Mouse (Mus musculus) hematopoietic stem cell, adult 5-6 weeks (primary cell): ENCODE results near the gene Cabin1. TPM values are rescaled to one million over a fixed set of nuclear protein-coding genes. Genes with fewer than 3 reads are reported as not detected.

Source experiments
- ATAC-seq, 2 experiments: fragments of 125-278 bp in 1 of 2; replicated peaks in 1 of 2; 2 replicates each; pipeline ENCODE4 v1.8.0; 2016 to 2017; ENCODE audit warnings: inconsistent platforms in 2 of 2, mild to moderate bottlenecking in 2 of 2, moderate number of reproducible peaks in 2 of 2, low read depth in 1 of 2, moderate TSS enrichment in 1 of 2; ENCODE audit not compliant: low FRiP score in 2 of 2, poor library complexity in 2 of 2, severe bottlenecking in 2 of 2, insufficient read depth in 1 of 2, low TSS enrichment in 1 of 2
- total RNA-seq: library from RNA; stranded (forward); fragments of 172-1452, 232-1000 nt; gene quantifications from 2 replicates; pipeline ENCODE4 v1.2.3, GENCODE M21; 2017

Cabin1 gene
- total RNA-seq, 1 experiment from 2014 or later: 27.9 TPM

DNA sequence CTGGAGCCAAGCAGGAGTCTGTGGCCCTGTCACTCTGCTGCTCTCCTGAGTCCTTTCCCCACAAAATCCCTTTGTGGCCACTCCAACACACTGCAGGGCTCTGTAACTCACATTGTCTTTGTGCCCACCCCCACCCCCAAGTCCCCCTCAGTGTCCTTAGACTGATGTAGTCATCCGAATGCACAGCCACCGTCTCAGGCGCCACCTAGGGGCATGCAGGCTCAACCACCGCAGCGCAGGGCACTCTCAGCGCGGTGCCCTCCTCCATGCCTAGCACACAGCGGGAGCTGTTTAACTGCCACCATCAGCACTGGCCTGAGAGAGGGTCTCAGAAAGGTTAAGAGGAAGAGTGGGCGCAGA, 55.5 kb downstream of the Cabin1 start:
- ATAC-seq: peak in 1 of 2 experiments; percentile 37; a peak in 1 of 4 replicates

DNA sequence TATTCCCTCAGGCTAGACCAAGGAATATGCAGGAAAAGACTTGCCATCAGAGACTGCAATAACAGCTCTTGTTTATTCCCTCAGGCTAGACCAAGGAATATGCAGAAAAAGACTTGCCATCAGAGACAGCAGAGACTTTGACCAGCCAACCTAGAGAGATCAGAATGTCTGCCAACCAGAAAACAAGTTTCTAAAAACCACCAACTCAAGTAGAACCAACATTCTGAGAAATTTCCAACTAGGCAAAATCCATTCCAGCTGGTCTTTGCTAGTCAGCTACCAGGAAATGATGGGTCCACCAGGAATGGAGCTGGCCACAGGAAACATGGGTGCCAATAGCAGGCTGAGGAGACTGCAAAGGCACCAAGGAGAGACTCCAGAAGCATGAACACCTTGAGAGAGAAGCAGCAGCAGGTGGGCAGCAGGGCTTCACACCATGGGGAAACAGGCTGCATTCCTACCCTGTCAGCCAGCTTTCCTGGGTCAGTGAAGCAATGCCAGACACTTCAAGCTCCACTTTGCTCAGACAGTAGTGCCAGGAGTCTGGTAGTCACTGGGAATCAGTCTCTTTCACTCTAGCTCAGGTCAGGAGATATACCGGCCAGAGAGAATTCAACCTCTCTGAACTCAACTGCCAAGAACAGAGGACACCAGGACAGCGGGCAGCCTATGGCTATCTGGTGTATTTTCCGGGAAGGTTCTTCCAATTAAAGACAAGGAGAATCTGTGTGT, 56.1 kb downstream of the Cabin1 start:
- ATAC-seq: no peak

DNA sequence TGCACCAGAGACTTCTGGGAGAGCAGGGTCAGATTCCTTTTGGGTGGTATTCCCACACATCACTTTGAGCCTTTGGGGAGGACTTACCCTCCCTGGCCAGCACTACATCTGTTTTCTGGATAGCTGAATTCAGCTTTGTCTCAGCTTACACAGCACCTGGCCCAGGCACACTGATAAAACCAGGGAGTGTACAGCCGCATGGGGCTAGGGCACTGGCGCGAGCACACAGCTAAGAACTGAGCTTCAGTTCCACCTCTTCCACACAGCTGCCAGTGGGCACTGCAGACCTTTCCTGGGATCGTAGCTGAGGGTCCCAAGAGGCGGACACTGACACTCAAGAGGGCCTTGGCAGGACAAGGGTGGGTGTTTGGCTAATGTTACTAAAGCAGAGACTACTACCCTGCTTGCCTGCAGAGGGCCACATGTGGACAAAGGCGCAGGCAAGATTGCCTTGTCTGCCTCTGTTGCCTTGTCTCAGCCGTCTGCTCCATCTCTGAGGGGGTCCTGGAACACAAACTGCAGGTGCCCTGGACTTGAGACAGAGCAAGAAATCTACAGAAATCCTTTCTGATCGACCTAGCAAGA, 57.4 kb downstream of the Cabin1 start:
- ATAC-seq: no peak

DNA sequence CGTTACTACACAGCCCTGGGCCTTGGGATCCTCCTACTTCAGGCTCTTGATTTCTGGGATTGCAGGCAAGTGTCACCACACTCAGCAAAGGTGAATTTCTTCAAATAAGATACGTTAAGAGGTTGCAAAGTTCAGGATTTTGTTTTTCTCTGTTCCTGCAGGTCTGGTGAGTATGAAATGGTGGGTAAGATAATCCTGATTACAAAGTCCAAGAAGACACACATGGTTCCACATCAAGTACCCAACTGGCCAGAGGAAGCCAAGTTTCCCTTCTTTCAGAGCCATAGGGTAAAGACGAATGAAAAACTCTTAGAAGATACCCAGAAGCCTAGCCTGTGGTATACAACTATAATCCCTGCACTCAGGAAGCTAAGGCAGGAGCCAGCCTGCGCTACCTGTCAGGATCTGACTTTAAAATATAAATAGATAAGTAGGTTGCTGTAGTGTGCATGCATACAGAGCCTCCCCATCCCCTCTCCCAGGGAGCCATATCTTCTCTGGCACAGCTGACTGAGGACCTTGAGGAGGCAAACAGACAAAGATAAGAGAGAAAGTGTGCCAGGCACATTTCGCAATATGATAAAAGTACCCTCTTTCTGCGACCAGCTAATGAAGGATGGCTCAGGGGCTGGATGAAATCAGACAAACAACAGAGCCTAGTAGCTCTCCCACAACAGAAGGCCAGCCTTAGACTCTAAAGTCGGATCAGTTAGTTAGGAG, 58.3 kb downstream of the Cabin1 start:
- peak in 1 of 2 experiments; percentile 36; a peak in 1 of 4 replicates for ATAC-seq

DNA sequence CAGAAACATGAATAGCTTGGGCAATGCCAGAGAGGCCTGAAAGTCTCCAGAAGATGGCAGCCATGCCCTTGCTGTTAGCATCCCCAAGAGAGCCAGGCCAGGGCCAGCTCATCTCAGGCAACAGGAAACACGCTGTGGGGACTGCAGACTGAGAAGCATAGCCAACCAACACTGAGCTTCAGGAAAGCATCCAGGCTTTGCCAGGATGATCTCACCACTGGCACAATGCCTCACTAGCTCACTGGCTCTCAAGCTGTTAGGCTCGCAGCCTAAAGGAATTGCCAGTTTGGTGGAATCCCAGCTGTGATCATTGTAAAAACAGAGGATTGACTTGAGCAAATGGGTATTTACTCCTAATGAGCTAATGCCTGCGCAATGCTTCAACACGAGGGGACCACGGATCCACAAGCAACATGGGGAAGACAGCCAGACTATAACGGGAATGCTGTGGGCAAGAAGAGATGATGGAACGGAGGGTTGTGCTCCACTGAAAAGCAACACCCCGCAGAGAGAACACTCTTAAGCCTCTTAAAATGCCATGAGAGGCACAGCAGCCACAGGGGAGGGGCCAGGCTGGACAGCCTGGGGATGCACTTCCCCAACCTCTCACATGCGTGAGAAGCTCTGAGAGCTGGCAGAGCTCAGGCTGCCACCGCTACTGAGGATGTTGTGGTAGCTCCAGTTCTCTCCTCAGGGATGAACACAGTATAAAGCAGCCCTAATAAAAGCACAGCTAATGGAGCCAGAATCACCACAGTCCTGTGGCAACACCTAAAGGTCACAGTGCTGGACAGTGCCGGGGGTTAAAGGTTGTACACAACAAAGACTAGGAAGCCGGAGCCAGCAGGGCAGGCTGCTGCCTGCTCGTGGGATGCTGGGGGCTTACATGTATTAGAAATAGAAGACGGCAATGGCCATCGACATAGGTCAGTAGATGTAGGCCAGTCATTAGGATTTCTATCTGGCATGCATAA, 59.6 kb downstream of the Cabin1 start:
- ATAC-seq: no peak

DNA sequence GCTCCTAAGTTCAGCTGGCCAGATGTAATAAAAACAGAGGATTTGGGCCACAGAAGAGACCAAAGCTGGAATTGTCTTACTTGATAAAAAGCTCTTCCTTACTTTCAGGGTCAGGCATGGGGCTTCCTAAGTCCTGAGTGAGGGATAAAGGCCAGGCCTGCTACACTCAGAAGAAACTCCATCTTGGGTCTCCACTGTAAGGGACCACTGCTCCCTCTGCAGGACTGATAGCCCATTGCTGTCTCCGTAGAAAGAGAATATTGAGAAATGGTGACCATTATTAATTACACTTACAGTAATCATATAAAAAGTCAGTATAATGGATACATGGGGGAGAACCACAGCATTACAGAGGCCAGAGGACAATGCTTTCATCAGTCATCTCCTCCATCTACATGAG, 60.6 kb downstream of the Cabin1 start:
- ATAC-seq: peak; percentile 54 to 67; a peak in 2 of 4 replicates

DNA sequence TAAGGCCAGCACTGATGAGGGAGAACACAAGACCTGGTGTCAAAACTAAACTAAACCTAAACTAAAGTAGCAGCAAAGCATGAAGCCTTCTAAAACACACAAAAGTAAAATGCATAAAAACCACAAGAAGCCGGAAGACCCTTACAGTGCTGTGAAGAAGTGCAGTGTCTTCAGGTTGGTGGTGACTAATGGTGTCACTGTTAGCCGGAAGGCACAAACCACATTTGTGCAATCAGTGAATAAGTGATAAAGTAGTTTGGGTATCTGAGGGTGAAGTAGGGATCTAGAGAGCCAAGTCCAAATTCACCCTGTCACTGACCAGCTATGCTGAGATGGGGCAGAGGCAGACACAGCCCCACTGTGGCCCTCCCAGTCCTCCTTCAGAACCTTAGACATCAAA, 61.6 kb downstream of the Cabin1 start:
- ATAC-seq: no peak

DNA sequence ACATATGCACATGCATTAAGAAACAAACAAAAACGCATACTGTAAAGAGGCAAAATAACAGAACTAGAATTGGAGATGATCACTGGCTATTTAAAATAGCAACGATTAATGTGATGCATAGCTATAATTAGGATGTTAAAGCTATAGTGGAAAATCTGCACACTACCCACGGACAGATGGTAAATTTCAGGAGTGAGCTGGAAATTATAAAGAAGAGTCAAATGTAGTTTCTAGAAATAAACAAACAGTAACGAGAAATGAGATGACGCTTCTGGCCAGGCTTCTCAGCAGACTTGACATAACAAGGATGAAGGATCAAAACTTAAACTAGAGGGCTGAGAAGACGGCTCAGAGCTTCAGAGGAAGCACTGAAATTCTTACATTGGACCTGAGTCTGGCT, 62.9 kb downstream of the Cabin1 start:
- no peak for ATAC-seq

DNA sequence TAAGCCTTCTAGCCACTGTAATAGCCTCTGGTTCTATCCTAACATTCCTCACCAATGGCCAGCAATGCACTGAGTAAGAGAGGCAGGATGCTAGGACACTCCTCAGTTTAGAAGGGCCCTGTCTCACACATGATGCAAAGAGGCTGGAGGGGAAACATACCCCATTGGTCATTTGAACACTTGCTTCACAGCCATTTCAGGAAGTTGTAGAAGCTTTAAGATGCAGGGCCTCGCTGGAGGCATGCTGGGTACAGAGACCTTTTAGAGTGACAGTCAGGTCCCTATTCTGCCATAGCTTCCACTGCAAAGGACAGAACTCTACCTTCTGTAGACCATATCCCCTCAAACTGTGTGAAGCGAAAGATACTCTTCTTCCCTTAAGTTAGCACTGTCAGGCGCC, 66.4 kb downstream of the Cabin1 start:
- ATAC-seq: peak in 1 of 2 experiments; percentile 19; a peak in 1 of 4 replicates

DNA sequence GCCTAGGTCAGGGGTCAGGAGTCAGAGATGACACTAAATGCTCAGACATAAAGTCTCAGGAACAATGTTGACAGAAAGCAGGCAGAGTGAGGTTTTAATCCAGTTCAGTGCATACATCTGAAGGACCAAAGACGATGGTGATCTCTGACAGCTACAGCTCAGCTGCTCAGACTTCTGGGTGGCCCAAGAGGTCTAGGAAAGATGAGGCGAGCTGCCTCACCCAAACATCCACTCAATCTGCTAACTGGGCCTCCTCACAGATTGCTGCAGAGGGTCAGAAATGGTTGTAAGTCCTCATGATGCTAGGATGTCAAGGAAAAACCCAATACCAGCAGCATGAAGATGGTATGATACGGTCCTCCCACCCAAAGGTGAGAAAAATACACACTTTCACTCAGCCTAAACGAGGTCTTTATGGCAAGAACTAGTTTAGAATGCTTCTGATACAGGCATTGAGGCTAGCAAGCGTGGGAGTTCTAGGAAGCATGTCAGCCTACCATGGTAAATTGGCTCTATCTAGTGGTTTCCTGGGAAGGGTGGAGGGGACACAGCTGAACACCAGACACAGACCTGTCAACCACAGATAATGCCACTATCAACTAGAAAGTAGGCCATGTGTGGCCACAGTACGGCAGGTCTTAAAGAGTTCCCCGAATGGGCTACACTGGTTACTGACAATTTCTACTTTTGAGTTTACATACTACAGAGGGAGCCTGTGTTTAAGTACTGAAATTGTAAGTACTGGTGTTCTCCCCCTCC, 67.4 kb downstream of the Cabin1 start:
- ATAC-seq: no peak; a peak in 1 of 4 replicates

DNA sequence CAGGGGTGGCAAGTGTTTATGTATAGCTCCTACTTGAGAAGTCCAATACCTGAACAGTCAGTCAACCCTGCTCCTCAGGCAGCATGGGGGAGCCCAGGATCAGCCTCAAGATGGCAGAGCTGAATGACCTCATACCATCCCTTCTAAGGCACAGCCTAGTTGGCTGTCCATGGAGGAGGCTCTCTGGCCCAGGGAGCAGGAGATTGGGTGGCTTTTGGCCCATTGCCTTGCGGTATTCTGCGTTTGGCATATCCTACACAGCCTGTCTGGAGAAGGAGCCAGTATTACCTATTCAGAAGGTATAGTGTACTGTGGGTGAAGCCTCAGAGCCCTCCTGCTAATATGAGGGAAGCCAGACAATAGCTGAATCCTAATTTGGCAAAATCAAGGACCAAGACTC, 68.6 kb downstream of the Cabin1 start:
- no peak for ATAC-seq

DNA sequence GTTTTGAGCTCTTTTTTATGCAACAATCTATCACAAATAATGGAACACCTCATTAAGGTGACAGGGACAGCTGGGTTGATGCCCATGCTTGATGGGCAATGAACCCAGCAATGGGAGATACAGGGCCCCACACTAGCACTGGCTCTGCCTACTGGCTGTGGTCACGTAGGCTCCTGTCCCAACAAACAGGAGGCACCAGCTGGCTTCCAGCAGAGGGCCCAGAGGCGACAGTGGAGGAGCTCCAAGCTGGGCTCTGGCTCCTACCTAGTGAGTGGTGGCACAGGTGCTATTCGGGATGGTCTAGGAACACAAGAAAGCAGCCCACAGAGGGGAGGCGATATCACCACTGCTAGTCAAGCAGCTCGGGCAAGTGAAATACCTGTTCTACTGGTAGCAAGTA, 69.1 kb downstream of the Cabin1 start:
- ATAC-seq: no peak

DNA sequence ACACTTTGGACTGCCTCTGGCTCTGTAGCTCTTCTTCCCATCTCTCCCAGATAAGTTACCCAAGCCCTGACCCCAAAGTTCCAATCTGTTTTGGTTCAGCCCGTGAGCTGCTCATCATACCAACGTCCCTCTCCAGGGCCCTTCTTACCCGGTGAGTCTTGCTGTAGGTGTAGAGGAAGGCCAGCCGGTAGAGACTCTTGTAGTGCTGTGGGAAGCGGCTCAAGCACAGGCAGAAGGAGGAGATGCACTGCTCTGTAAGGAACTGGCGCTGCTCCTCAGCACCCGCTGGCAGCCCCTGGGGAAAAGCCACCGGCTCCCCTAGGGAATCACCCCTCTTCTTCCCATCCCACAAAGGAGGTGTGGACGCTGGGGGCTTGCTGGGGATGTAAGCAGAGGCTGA, 69.6 kb downstream of the Cabin1 start:
- no peak for ATAC-seq

DNA sequence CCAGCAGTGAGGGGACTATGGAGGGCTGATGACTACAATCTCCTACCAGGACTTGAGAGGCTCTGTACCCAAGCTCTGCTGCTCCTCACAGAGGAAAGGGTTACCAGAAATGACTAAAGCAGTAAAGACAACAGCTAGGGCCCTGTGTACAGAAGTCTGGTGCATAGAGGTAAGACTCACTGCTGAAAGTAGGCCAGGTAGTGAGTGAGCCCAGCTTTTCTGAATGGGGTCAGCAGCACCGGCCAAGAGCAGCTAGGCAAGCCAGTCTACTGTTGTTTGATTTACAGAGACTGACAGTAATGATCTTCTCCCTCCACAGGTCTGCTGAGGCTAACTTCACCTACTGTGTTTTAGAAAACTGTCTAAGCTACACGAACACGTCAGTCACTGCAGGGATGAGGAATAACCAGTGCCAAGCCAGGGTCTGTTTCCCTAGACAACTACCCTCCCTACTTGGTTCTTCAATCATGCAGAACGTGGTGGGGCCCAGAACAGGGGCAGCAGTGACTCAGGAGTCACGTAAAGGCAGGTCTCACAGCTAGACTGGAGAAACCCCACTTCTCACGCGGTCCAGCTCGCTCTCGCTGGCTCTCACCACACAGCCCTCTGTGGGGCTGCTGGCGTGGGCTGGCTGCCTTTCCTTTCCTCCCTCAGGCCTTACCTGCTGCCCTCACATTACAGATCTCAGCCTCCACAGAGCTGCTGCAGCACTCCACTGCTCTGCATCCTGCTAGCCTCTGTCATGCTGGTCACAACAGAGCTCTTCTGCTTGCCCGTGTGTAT, 70.5 kb downstream of the Cabin1 start:
- ATAC-seq: no peak

DNA sequence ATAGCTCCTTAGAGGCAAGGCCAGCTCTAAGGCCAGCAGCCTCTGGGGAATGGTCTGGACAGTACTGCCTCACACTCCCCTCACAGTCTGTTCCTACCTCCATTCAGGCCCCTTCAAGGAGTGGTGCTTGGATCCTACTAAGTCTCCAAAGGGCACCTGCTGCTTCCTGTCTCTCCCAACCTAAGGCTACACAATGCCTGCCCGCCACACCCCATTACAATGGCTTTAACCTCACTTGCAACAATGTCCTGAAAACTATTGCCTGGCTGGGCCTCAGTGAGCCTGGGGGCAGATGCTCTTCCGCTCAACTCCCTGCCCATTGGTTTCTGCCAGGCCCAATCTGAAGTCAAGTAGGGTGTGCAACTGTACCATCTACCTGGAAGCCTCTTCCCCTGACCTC, 75.5 kb downstream of the Cabin1 start:
- no peak for ATAC-seq

DNA sequence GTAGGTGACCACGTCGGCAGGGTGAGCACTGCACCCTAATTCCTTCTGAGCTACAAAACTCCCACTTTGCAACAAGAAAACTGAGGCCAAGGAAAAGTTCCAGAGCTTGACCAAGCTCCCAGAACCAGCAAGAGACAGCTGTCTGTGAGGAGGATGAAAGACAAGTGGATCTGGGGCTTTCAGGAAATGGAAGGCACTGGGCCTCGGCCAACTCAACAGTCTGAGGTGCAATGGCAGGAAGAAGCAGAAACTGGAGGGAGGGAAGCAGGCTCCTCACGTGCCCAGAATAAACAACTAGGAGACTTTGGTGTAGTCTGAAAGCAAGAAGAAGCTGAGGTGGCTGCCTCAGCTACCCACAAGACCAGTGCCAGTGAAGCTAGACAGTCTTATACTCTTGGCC, 77.4 kb downstream of the Cabin1 start:
- ATAC-seq: peak in 1 of 2 experiments; percentile 27; a peak in 2 of 4 replicates
